Mouse (Mus musculus) limb, embryonic 14.5 days (tissue): Measurements from ENCODE around the gene Pde1c. TPM values are rescaled to one million over a fixed set of nuclear protein-coding genes. Genes with fewer than 3 reads are reported as not detected.
A peak's percentile ranks its signal among the peaks of the same experiment; 100 is the strongest.

Source experiments
- ATAC-seq: fragments of 200-750 bp; cut with Nextera tagmentation; 2 replicates; pipeline ENCODE4 v1.8.0; 2017; ENCODE audit warnings: low read depth, moderate number of reproducible peaks, moderate TSS enrichment; ENCODE audit not compliant: low FRiP score
- DNase-seq: peaks from one replicate; pipeline ENCODE4 v3.0.0-alpha.2; 2015; ENCODE audit warnings: low spot score
- H3K27ac ChIP-seq: fragments of 300-500 bp; sonication (generic); replicated peaks from 2 replicates; pipeline ENCODE4 v1.5.1; 2014; ENCODE audit warnings: low read depth, mild to moderate bottlenecking, low read length, moderate library complexity, mixed read lengths
- H3K27me3 ChIP-seq: fragments of 300-500 bp; sonication (generic); 2 replicates; pipeline ENCODE4 v1.6.1; 2014; ENCODE audit warnings: low read length, mixed read lengths; ENCODE audit not compliant: control insufficient read depth, insufficient read depth
- H3K36me3 ChIP-seq: fragments of 300-500 bp; sonication (generic); 2 replicates; pipeline ENCODE4 v1.6.1; 2014; ENCODE audit warnings: mild to moderate bottlenecking, low read length, moderate library complexity, mixed read lengths; ENCODE audit not compliant: control insufficient read depth, insufficient read depth
- H3K4me1 ChIP-seq: fragments of 300-500 bp; sonication (generic); 2 replicates; pipeline ENCODE4 v1.6.1; 2014; ENCODE audit warnings: antibody characterized with exemption, low read length, mixed read lengths; ENCODE audit not compliant: control insufficient read depth, insufficient read depth
- H3K4me2 ChIP-seq: fragments of 300-500 bp; sonication (generic); replicated peaks from 2 replicates; pipeline ENCODE4 v1.6.1; 2014; ENCODE audit warnings: low read depth, mild to moderate bottlenecking, low read length, moderate library complexity; ENCODE audit not compliant: severe bottlenecking
- H3K4me3 ChIP-seq: fragments of 300-500 bp; sonication (generic); replicated peaks from 2 replicates; pipeline ENCODE4 v1.5.1; 2014; ENCODE audit warnings: low read length
- H3K9ac ChIP-seq: fragments of 300-500 bp; sonication (generic); 2 replicates; pipeline ENCODE4 v1.6.1; 2014; ENCODE audit warnings: mild to moderate bottlenecking, low read depth, low read length, moderate library complexity; ENCODE audit not compliant: severe bottlenecking
- H3K9me3 ChIP-seq: fragments of 300-500 bp; sonication (generic); 2 replicates; pipeline ENCODE4 v1.6.1; 2016; ENCODE audit warnings: low read length; ENCODE audit not compliant: control insufficient read depth
- POLR2A ChIP-seq: fragments of 200-500 bp; IDR thresholded peaks from 2 replicates; pipeline ENCODE4 v1.8.0; 2012; ENCODE audit warnings: inconsistent platforms, mild to moderate bottlenecking, moderate library complexity, borderline replicate concordance; ENCODE audit not compliant: insufficient read depth, insufficient read length; ENCODE audit errors: extremely low read depth
- WGBS: fragments of 180-500 bp; shearing (Covaris S2); extraction: QIAGEN DNeasy Blood & Tissue Kit; methylation state at CpG from one replicate; pipeline ENCODE4 v1.1.7; 2014; 5-methylcytosine and 5-hydroxymethylcytosine counted together
- microRNA-seq: library from miRNA; unstranded; fragments of <30 nt; microRNA quantifications from one replicate; pipeline ENCODE4, GENCODE M21; 2016
- polyA plus RNA-seq, 2 experiments: library from polyadenylated mRNA; depleted of rRNA in 1 of 2; stranded (reverse) in 1 of 2; unstranded in 1 of 2; fragments of >200 nt; fragmentation: Nextera tagmentation in 1 of 2; extraction: Ambion mirVana in 1 of 2; gene quantifications; 2 replicates each; pipeline versions ENCODE4 v1.2.1 to v1.2.3; 2012 to 2014

Pde1c gene
- polyA plus RNA-seq, 2 experiments: 2.2 to 2.4 TPM

- no peak overlapping the region for H3K9ac ChIP-seq
- H3K4me1 ChIP-seq: no peaks in the 10 kb centered on the region
- H3K27me3 ChIP-seq: no peaks in the 10 kb centered on the region
- TF ChIP-seq POLR2A: no peak
- no peak overlapping the region for H3K27ac ChIP-seq
- no peaks in the 10 kb centered on the region for H3K9me3 ChIP-seq
- ATAC-seq (no peak), DNase-seq (no peak)
- no peak overlapping the region for H3K4me2 ChIP-seq
- no peaks in the 10 kb centered on the region for H3K36me3 ChIP-seq
- no peak overlapping the region for H3K4me3 ChIP-seq
- 60% methylated on average over 2 of the region's 2 CpGs for WGBS
Observed at GRCm38 (mm10) chr6:56032231-56032630, 536.7 kb downstream of the Pde1c start.

- Histone ChIP-seq H3K9me3 (no peaks in the 10 kb centered on the region), H3K27ac (no peak overlapping the region), H3K27me3 (no peaks in the 10 kb centered on the region), H3K4me2 (no peak overlapping the region), H3K4me3 (no peak overlapping the region), H3K4me1 (no peaks in the 10 kb centered on the region), H3K36me3 (no peaks in the 10 kb centered on the region), H3K9ac (no peak overlapping the region)
- no peak for TF ChIP-seq POLR2A
- no peak for ATAC-seq
- WGBS: 39% methylated on average over 5 of the region's 5 CpGs
- DNase-seq: no peak
Observed at GRCm38 (mm10) chr6:56029986-56030385, 538.9 kb downstream of the Pde1c start.

GRCm38 (mm10) chr6:56027966-56028365 is 540.9 kb downstream of the Pde1c start:
- DNase-seq (peak; percentile 54), ATAC-seq (no peak)
- Histone ChIP-seq H3K4me1 (no peaks in the 10 kb centered on the region), H3K27me3 (no peaks in the 10 kb centered on the region), H3K4me3 (no peak overlapping the region), H3K9ac (no peak overlapping the region), H3K36me3 (no peaks in the 10 kb centered on the region), H3K9me3 (no peaks in the 10 kb centered on the region), H3K4me2 (no peak overlapping the region), H3K27ac (no peak overlapping the region)
- TF ChIP-seq POLR2A: no peak
- WGBS: 69% methylated on average over 5 of the region's 5 CpGs

- Histone ChIP-seq H3K4me3 (no peak overlapping the region), H3K4me1 (no peaks in the 10 kb centered on the region), H3K36me3 (no peaks in the 10 kb centered on the region), H3K27me3 (no peaks in the 10 kb centered on the region), H3K9me3 (no peaks in the 10 kb centered on the region), H3K9ac (no peak overlapping the region), H3K4me2 (no peak overlapping the region), H3K27ac (no peak overlapping the region)
- no peak for TF ChIP-seq POLR2A
- 62% methylated on average over 6 of the region's 6 CpGs for WGBS
- ATAC-seq (no peak), DNase-seq (peak; percentile 72)
Observed at GRCm38 (mm10) chr6:56027318-56027717, 541.6 kb downstream of the Pde1c start.

GRCm38 (mm10) chr6:56025533-56025932 is 543.4 kb downstream of the Pde1c start:
- no peak for DNase-seq

More at GRCm38 (mm10) chr6:56025533-56025932, 543.4 kb downstream of the Pde1c start:
- Histone ChIP-seq H3K4me3 (no peak overlapping the region), H3K4me2 (no peak overlapping the region), H3K36me3 (no peaks in the 10 kb centered on the region), H3K4me1 (no peaks in the 10 kb centered on the region), H3K27me3 (no peaks in the 10 kb centered on the region), H3K9ac (no peak overlapping the region), H3K27ac (no peak overlapping the region), H3K9me3 (no peaks in the 10 kb centered on the region)
- TF ChIP-seq POLR2A: no peak
- 69% methylated on average over 2 of the region's 2 CpGs for WGBS
- ATAC-seq: no peak

Small RNA genes within 50 kb of the gene (microRNA-seq; reads per million reads assigned to microRNA genes)
- gene Gm44413: not detected

Other genes with a start within 250 kb of the Pde1c start
- gene Lsm5, start 135.6 kb upstream of the Pde1c start, polyA plus RNA-seq (2012; rRNA removed): 58.5 and 122 TPM in 2 replicates
- gene Lsm5, start 135.6 kb upstream of the Pde1c start, polyA plus RNA-seq (2014; fragmentation: Nextera tagmentation; extraction: Ambion mirVana): 127 and 135 TPM in 2 replicates
- 9.0 and 9.4 TPM in 2 replicates for gene Avl9, start 145.8 kb upstream of the Pde1c start, polyA plus RNA-seq (2012; rRNA removed)
- gene Avl9, start 145.8 kb upstream of the Pde1c start, polyA plus RNA-seq (2014; fragmentation: Nextera tagmentation; extraction: Ambion mirVana): 13.0 and 13.3 TPM in 2 replicates
- gene Kbtbd2, start 228.7 kb upstream of the Pde1c start, polyA plus RNA-seq (2012; rRNA removed): 25.1 and 27.0 TPM in 2 replicates
- 17.6 and 18.6 TPM in 2 replicates for gene Kbtbd2, start 228.7 kb upstream of the Pde1c start, polyA plus RNA-seq (2014; fragmentation: Nextera tagmentation; extraction: Ambion mirVana)